Mouse (Mus musculus) urinary bladder, postnatal 36 days (tissue): ENCODE data around the gene Cd164l2.

Source experiments
- DNase-seq, 2 experiments: peaks; one replicate each; pipeline ENCODE4 v3.0.0; 2022; ENCODE audit warnings: low spot score in 2 of 2, mixed read lengths in 1 of 2

The Cd164l2 gene

DNA sequence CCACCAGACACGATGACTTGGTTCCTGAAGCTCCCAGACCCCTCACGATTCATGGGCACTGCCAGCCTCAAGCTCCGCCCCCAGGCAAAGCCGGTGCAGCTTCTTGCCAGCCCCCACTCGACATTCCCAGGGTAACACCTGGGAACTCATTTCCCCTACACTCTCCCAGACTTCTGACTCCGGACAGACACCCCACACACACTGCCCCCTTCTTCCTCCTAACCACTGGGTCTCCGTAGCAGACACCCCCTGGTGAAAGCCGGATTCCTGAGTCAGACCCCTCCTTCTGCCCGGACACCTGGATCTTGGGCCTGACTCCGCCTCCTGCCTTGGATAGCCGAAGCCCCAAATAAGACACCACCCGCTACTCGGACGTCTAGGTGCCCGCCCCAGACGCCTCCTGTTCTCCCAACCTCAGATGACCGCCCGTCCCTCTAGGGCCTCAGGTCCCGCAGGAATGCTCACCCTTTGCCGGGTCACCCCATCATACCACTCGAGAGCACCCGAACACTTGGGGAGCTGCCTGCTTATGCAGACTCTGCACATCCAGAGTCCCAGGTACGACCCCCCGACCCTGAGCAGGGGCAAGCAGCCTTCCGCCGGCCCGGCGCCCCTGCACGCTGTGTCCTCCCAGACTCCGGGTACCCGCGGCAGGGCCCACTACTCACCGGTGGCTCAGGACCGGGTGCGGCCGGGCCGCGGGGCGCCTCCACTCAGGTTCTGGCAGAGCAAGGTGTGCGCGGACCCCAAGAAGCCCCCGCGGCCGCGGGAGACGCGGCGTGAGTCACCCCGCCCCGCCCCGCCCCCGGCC lies at the start of gene Cd164l2, which contains the start of gene Gpr3:
Cd164l2 (plus strand) TSS at position 381 of the 811 bp plus-strand sequence.
Gpr3 (minus strand) TSS at position 786 of the 811 bp plus-strand sequence.
- no peak for DNase-seq

- no peak for DNase-seq
Observed at GRCm38 (mm10) chr4:133162196-133162595, 49.7 kb upstream of the Cd164l2 start.

DNA sequence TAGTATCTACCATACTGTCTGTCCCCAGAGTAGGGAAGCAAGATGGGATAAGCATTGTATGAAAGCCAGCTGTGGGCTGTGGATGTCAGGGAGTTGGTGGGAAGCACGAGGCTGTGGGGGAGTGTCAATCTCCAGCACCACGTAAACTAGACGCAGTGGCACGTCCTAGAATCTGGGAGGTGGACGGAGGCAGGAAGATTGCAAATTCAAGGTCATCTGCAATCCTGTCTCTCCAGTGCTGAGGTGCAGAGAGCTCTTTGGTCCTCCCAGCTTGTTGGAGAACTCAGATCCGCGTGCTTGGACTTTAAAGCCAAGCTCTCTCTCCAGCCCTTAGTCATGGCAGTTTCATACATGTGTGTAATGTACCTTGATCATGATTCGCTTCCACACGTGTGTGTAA lies 45.2 kb upstream of the Cd164l2 start:
- no peak for DNase-seq

DNA sequence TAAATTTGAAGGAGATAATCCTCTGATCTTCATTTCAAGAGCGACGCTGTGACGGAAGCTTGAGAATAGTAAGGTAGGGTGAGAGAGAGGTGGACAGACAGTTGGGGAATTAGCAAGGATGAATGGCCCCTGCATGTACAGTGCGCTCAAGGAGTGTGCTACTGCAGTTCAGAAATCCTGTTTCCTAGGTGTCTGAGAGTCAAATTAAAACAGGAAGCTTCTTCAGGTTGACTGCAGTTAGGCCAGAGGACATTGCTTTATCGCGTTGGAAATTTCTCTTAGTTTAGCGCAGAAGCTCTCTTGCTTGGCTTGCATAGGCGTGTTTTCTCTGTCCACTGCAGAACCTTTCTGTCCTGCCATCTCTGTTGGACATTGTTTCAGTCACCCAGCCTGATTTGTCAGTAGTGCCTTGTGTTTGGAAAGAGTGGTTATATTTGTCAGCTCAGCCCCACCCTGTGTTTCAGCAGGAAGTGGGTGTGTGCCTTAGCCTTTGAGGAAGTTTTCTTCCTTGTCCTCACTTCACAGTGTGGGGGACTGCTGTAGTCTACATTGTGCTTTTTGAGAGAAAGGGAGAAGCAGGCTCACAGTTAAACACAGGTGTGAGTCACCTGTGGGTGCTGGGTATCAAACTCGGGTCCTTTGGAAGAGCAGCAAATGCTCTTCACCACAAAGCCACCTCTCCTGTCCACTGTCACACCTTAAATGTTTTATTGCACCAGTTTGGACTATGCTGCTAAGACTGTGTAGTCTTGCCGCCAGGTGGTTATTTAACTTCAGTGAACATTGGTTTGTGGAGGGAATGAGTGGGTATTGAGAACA lies 42.5 kb upstream of the Cd164l2 start:
- DNase-seq = peak; percentile 42 to 53

DNA sequence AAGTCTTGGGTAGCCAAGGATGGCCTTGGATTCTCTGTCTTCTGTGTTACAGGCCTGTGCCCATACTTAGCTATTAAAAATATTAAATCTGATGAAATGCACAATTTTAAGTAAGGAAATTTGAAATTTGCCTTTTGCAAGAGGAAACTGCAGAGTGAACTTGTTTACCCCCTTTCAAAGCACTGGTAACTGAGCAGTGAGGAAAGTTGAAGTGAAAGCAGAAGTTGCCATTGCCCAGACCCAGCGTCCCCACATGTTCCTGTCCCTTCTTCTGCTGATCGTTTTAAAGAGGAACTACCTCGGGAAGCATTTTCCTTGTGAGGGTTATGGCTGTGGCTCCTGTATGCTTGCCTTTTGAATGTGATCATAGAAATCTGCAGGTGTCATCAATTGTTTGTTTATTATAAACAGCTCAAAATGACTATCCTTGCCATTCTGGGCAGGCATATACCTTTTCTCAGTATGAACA lies 41.8 kb upstream of the Cd164l2 start:
- DNase-seq = no peak

DNA sequence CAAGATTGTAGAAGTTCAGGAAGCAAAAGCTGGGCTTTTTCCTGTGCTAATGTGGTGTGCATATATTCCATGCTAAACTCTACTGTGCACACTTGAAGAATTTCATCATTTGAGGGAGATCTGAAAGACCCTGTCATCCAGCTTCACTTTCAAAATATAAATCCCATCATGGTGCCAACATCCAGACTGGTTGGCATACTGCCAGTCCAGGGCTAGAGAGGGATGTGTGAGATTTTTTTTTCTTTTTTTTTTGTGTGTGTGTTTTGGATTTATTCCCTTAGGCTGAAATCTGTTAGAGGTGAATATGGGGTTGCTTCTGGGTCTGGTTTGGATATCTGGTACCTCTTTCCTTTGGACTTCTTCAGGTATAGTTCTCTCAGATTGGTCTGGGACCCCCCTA lies 41.3 kb upstream of the Cd164l2 start:
- DNase-seq = no peak

DNA sequence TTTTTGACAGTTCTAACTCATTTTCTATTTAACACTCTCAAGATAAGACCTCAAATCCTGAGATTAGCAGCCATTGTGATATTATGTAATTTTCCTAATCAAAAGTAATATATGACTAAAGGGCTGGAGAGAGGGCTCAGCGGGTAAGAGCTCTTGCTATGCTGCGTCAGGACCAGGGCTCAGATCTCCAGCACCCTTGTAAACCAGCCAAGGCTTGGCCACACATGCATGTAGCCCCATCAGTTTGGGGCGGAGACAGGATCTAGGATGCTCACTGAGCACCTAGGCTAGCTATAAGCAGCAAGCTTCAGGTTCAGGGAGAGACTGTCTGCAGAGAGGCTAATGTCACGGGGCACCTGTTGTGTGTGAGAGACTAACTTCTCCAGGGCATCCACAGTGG lies 39.5 kb upstream of the Cd164l2 start:
- DNase-seq = no peak

DNA sequence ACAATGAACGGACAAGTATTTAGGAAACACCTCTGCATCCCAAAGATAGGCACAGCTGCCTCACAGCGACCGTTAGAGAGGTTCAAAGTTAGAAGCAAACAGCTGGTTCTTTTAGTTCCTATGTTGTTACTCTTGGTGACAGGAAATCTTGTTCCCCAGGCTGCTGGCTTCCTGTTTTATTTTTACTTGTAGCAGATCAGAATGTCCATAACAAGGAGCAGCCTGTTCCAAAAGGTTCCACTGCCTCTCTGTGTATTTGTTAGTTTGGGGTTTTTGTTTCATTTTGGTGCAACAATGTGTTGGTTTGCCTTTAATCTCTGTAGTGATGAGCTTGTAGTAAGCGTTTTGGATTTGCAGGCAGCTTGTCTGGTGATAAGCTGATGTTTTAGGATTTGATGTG lies 37.6 kb upstream of the Cd164l2 start:
- DNase-seq = no peak

DNA sequence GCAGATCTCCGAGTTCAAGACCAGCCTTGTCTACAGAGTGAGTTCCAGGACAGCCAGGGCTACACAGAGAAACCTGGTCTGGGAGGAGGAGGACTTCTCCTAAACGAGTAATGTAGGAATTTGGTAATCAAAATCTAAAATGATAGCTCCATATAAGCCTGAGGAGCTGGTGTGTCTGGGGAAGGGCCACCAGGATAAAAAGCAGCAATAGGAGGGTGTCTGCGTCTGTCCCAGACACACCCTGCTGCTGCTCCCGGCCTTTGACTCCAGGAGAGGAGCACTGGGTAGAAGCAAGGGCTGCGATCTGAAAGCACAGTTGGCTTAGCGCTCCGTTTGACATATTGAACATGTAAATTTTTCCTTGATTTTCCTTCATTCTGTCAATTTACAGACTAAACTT lies 36.7 kb upstream of the Cd164l2 start:
- DNase-seq = no peak

- no peak for DNase-seq
Observed at GRCm38 (mm10) chr4:133175998-133176760, 35.8 kb upstream of the Cd164l2 start.

GRCm38 (mm10) chr4:133176761-133177403 lies 35.0 kb upstream of the Cd164l2 start:
- no peak for DNase-seq

DNA sequence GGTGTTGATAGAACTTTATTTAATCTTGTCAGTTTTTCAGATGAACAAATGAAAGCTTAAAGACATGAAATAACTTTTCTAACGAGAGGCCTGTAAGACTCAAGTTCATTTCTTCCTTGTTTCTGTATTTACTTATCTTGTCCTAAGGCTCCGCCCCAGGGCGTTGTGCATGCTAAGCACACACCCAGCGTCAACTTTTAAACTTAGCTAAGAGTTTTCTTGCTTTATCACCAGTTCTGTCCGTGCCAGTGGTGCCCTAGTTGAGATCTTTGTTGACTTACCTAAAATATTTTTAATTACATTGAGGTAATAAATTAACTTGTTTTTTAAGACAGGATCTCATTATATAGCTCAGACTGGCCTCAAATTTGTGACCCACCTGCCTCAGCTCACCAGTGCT lies 33.6 kb upstream of the Cd164l2 start:
- no peak for DNase-seq

GRCm38 (mm10) chr4:133179258-133179657 lies 32.7 kb upstream of the Cd164l2 start:
- no peak for DNase-seq

DNA sequence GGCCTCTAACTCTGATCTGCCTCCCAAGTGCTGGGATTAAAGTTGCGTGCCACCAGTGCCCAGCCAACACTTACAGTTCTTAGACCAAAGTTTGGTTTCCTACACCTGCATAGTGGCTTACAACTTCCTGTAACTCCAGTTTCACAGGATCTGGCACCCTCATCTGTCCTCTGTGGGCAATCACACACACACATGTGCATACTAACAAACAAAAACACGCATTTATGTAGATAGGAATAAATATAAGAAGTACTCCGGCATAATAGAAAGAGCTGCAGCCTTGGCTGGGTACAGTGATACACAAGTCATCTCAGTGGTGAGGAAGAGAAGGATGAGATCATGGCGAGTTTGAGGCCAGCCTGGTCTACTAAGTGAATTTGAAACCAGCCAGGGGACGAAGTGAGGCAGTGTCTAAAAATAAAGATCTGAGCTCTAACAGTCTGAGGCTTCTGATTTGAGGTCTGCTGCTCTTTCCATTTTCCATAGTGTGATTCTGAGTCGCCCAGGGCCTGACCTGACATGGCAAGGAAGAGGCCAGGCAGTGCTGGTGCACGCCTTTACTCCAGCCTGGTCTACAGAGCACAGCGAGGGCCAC lies 29.4 kb upstream of the Cd164l2 start:
- no peak for DNase-seq

DNA sequence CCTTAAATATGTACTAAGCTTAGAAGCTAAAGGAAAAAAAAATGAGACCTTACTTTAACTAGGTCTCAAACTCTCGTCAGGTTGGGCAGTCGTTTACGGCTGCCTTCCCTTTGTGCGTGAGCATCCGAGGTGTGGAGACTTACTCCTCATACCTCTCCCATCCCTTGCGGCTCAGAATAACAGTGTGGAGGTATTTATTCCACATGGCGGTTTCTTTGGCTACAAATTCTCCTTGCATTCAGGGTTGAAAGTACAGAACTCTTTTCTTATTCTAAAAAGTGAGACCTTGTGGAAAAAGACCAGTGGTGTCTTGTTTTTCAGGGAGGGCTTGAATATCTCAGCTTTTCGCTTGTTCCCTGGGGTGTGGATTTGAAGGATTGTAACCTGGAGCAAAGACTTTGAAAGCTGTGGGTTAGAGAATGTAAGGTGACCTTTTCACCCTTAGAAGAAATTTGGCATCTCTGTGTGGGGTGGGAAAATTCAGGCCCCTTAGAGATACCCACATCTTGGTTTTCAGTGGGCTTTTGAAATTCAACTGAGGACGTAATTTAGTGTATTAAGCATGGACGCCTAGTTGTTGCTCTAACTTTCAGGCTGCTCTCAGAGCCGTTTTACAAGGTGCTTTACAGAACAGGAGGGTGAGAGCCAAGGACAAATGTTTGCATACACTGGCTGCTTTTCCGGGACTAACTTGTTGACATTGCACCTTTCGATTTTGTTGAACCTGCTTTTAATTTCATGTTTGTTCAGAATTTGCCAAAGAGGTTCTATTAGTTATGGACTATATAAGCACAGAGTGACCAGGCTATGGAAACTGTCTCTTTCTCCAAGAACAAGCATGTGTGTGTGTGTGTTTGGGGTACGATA lies 27.7 kb upstream of the Cd164l2 start:
- no peak for DNase-seq

DNA sequence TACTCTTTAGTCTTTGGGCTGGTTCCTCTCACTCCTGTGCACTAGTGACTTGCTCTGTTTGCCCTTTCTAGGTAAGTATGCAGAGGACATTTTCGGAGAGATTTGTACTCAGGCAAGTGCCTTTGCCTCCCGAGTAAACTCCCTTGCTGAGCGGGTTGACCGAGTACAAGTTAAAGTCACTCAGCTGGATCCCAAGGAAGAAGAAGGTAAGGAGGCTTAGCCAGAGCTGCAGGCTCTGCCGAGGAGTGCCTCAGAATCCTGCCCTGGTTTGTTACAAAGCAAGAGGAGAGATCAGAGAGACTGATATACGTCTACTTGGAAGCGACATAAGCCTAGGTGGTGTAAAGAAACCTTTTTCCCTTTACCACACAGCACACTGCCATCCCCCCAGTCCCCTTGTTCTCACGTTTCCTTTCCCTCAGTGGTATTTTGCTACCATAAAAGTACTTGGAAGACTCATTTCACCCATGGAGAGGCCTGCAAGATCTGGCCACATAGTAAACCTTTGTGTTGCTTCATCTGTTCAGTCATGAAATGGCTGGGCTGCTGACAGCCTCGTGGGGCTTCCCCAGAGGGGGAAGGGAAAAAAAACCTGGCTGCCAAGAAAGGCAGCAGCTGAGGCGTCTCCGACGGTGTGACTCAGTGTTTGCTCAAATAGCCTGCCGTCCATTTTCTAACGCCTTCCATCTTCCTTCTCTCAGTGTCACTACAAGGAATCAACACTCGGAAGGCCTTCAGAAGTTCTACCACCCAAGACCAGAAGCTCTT lies 26.8 kb upstream of the Cd164l2 start:
- DNase-seq = peak; percentile 72 to 83

DNA sequence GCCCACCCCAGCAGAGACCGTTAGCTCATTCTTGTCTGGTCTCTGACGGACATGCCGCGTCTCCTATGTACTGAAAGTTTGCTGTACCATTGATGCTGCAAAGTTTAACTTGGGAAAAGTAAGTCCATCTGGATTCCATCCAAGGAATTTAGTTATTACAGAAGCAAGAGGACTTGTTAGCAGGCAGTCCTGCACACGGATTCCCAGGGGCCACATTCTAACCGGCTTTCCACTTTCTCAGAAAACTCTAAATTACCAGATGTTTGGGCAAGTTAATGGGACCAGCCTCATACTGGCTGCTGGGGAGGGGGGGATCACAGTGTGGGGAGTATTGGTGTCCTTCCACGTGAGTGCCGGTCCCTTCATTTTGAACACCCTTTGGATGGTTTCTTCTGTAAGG lies 26.0 kb upstream of the Cd164l2 start:
- DNase-seq = no peak

GRCm38 (mm10) chr4:133186856-133187255 lies 25.1 kb upstream of the Cd164l2 start:
- DNase-seq = no peak

DNA sequence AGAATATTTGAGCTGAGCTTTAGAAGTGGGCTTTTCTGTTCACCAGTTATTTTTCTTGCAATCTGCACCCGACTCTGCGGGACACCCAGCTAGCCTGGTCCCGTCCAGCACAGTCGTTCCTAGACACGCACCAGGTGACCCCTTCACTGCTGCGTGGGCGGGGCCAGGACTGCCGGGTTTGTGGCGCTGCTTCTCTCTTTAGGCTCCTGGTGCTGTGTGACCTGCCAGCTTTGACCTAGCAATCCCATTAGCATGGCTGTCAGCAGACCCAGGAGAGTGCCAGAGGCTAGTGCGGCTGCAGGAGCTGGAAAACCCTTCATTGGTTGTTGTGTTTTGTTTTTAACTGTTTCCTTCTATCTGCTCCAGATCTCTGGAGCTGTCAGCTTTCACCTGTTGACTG lies 22.5 kb upstream of the Cd164l2 start:
- DNase-seq = no peak
